Mouse (Mus musculus): ENCODE measurements around the gene Iqschfp. TPM values are rescaled to one million over a fixed set of nuclear protein-coding genes. Genes with fewer than 3 reads are reported as not detected.

The Iqschfp gene
- total and polyA plus RNA-seq, 2 experiments from 2014 or later: not detected

DNA sequence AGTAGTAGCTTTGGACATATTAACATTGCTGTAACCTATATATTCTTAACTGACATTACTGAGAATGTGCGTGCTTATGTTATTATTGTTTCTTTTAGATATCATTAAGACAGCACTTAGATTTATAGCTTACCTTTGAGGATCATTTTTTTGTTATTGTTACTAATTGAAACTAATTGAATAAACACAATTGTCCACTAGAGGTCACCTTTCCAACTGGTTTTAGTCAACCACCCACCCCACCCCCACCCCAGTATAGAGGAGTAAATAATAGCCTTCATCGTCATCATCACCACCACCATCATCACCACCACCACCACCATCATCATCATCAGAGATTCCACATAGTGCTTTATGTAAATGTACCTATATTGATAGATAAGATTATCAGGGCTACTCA lies 670.8 kb downstream of the Iqschfp start:
- H3K36me3 ChIP-seq (replicated peaks; ENCODE audit: control insufficient read depth, insufficient read depth, low read length): no peaks in the 10 kb centered on the region
- no peak overlapping the region for H3K9ac ChIP-seq (replicated peaks; ENCODE audit: low read depth, low read length)
- H3K27me3 ChIP-seq (ENCODE audit: control insufficient read depth, insufficient read depth, low read length): no peaks in the 10 kb centered on the region
- DNase-seq (ENCODE audit: low spot score) (no peak), ATAC-seq (ENCODE audit: insufficient read depth, low read depth) (no peak)
- WGBS: 68% methylated on average over 2 of the region's 2 CpGs
- H3K27ac ChIP-seq (ENCODE audit: low read depth): no peak overlapping the region
- TF ChIP-seq CTCF (IDR thresholded peaks at IDR 0.05; ENCODE audit: low read depth) (peak; percentile 42), EP300 (IDR thresholded peaks at IDR 0.05; ENCODE audit: low read depth) (no peak)
- H3K4me2 ChIP-seq (ENCODE audit: low read depth, low read length): no peak overlapping the region
- H3K4me1 ChIP-seq (ENCODE audit: control insufficient read depth, insufficient read depth): peaks cover 30% of the 10 kb centered on the region; the same call in 1 of the 2 replicates
- H3K9me3 ChIP-seq (replicated peaks; ENCODE audit: control insufficient read depth, low read length): no peaks in the 10 kb centered on the region
- H3K4me3 ChIP-seq (ENCODE audit: low read depth, low read length): no peak overlapping the region

- Histone ChIP-seq H3K27ac (ENCODE audit: low read depth) (0 out of 2 replicates have a peak overlapping the region, but pooled peaks have one; percentile 3), H3K9me3 (replicated peaks; ENCODE audit: control insufficient read depth, low read length) (no peaks in the 10 kb centered on the region), H3K36me3 (replicated peaks; ENCODE audit: control insufficient read depth, insufficient read depth, low read length) (no peaks in the 10 kb centered on the region), H3K27me3 (ENCODE audit: control insufficient read depth, insufficient read depth, low read length) (no peaks in the 10 kb centered on the region), H3K4me2 (ENCODE audit: low read depth, low read length) (0 out of 2 replicates have a peak overlapping the region, but pooled peaks have one; percentile 9), H3K9ac (replicated peaks; ENCODE audit: low read depth, low read length) (no peak overlapping the region), H3K4me1 (ENCODE audit: control insufficient read depth, insufficient read depth) (peaks cover 20% of the 10 kb centered on the region; the same call in 1 of the 2 replicates), H3K4me3 (ENCODE audit: low read depth, low read length) (no peak overlapping the region)
- no peak for ATAC-seq (ENCODE audit: insufficient read depth, low read depth)
- TF ChIP-seq CTCF (IDR thresholded peaks at IDR 0.05; ENCODE audit: low read depth) (no peak), EP300 (IDR thresholded peaks at IDR 0.05; ENCODE audit: low read depth) (no peak)
- WGBS: 41% methylated on average over 8 of the region's 8 CpGs
- no peak for DNase-seq (ENCODE audit: low spot score)
Observed at GRCm38 (mm10) chr3:68563922-68564321, 671.9 kb downstream of the Iqschfp start.

GRCm38 (mm10) chr3:68564978-68565674 lies 673.1 kb downstream of the Iqschfp start:
- DNase-seq (ENCODE audit: low spot score): no peak
- WGBS: 78% methylated on average over 10 of the region's 10 CpGs
- Histone ChIP-seq H3K27me3 (ENCODE audit: control insufficient read depth, insufficient read depth, low read length) (no peaks in the 10 kb centered on the region), H3K4me2 (ENCODE audit: low read depth, low read length) (no peak overlapping the region), H3K27ac (ENCODE audit: low read depth) (no peak overlapping the region), H3K9me3 (replicated peaks; ENCODE audit: control insufficient read depth, low read length) (no peaks in the 10 kb centered on the region), H3K9ac (replicated peaks; ENCODE audit: low read depth, low read length) (no peak overlapping the region), H3K4me1 (ENCODE audit: control insufficient read depth, insufficient read depth) (peaks cover 10% of the 10 kb centered on the region; the same call in 1 of the 2 replicates), H3K4me3 (ENCODE audit: low read depth, low read length) (no peak overlapping the region), H3K36me3 (replicated peaks; ENCODE audit: control insufficient read depth, insufficient read depth, low read length) (no peaks in the 10 kb centered on the region)
- no peak for TF ChIP-seq CTCF (IDR thresholded peaks at IDR 0.05; ENCODE audit: low read depth)
- TF ChIP-seq EP300 (IDR thresholded peaks at IDR 0.05; ENCODE audit: low read depth): no peak
- ATAC-seq (ENCODE audit: insufficient read depth, low read depth): no peak

- ATAC-seq (ENCODE audit: insufficient read depth, low read depth): no peak
- no peaks in the 10 kb centered on the region for H3K27me3 ChIP-seq (ENCODE audit: control insufficient read depth, insufficient read depth, low read length)
- H3K4me2 ChIP-seq (ENCODE audit: low read depth, low read length): no peak overlapping the region
- no peaks in the 10 kb centered on the region for H3K36me3 ChIP-seq (replicated peaks; ENCODE audit: control insufficient read depth, insufficient read depth, low read length)
- H3K4me3 ChIP-seq (ENCODE audit: low read depth, low read length): no peak overlapping the region
- no peaks in the 10 kb centered on the region for H3K9me3 ChIP-seq (replicated peaks; ENCODE audit: control insufficient read depth, low read length)
- 77% methylated on average over 4 of the region's 4 CpGs for WGBS
- no peak for DNase-seq (ENCODE audit: low spot score)
- H3K4me1 ChIP-seq (ENCODE audit: control insufficient read depth, insufficient read depth): 0 out of 2 replicates have a peak, but pooled peaks cover 6% of the 10 kb centered on the region
- TF ChIP-seq EP300 (IDR thresholded peaks at IDR 0.05; ENCODE audit: low read depth) (no peak), CTCF (IDR thresholded peaks at IDR 0.05; ENCODE audit: low read depth) (no peak)
- H3K27ac ChIP-seq (ENCODE audit: low read depth): no peak overlapping the region
- H3K9ac ChIP-seq (replicated peaks; ENCODE audit: low read depth, low read length): no peak overlapping the region
Observed at GRCm38 (mm10) chr3:68565675-68566055, 673.6 kb downstream of the Iqschfp start.

GRCm38 (mm10) chr3:68567581-68567980 lies 675.5 kb downstream of the Iqschfp start:
- WGBS: 92% methylated on average over 7 of the region's 7 CpGs
- TF ChIP-seq EP300 (IDR thresholded peaks at IDR 0.05; ENCODE audit: low read depth): no peak
- no peak for TF ChIP-seq CTCF (IDR thresholded peaks at IDR 0.05; ENCODE audit: low read depth)
- no peaks in the 10 kb centered on the region for H3K36me3 ChIP-seq (replicated peaks; ENCODE audit: control insufficient read depth, insufficient read depth, low read length)
- no peaks in the 10 kb centered on the region for H3K27me3 ChIP-seq (ENCODE audit: control insufficient read depth, insufficient read depth, low read length)
- H3K4me3 ChIP-seq (ENCODE audit: low read depth, low read length): no peak overlapping the region
- no peak for DNase-seq (ENCODE audit: low spot score)
- no peak for ATAC-seq (ENCODE audit: insufficient read depth, low read depth)
- H3K4me1 ChIP-seq (ENCODE audit: control insufficient read depth, insufficient read depth): 0 out of 2 replicates have a peak, but pooled peaks cover 12% of the 10 kb centered on the region
- no peaks in the 10 kb centered on the region for H3K9me3 ChIP-seq (replicated peaks; ENCODE audit: control insufficient read depth, low read length)
- no peak overlapping the region for H3K9ac ChIP-seq (replicated peaks; ENCODE audit: low read depth, low read length)
- H3K27ac ChIP-seq (ENCODE audit: low read depth): no peak overlapping the region
- no peak overlapping the region for H3K4me2 ChIP-seq (ENCODE audit: low read depth, low read length)
